Mouse (Mus musculus) limb, embryonic 14.5 days (tissue): ENCODE measurements around the gene Hist1h2bg. TPM values are rescaled to one million over a fixed set of nuclear protein-coding genes. Genes with fewer than 3 reads are reported as not detected.
A peak's percentile ranks its signal among the peaks of the same experiment; 100 is the strongest.
"Not testable (repeated sequence)": the region's sequence is repeated elsewhere in the genome, so short reads cannot be mapped to it uniquely, and the experiment has no call there.

Experiments used
- ATAC-seq: fragments of 200-750 bp; cut with Nextera tagmentation; 2 replicates; pipeline ENCODE4 v1.8.0; 2017; ENCODE audit warnings: low read depth, moderate number of reproducible peaks, moderate TSS enrichment; ENCODE audit not compliant: low FRiP score
- DNase-seq: peaks from one replicate; pipeline ENCODE4 v3.0.0-alpha.2; 2015; ENCODE audit warnings: low spot score
- H3K27ac ChIP-seq: fragments of 300-500 bp; sonication (generic); replicated peaks from 2 replicates; pipeline ENCODE4 v1.5.1; 2014; ENCODE audit warnings: low read depth, mild to moderate bottlenecking, low read length, moderate library complexity, mixed read lengths
- H3K27me3 ChIP-seq: fragments of 300-500 bp; sonication (generic); 2 replicates; pipeline ENCODE4 v1.6.1; 2014; ENCODE audit warnings: low read length, mixed read lengths; ENCODE audit not compliant: control insufficient read depth, insufficient read depth
- H3K36me3 ChIP-seq: fragments of 300-500 bp; sonication (generic); 2 replicates; pipeline ENCODE4 v1.6.1; 2014; ENCODE audit warnings: mild to moderate bottlenecking, low read length, moderate library complexity, mixed read lengths; ENCODE audit not compliant: control insufficient read depth, insufficient read depth
- H3K4me1 ChIP-seq: fragments of 300-500 bp; sonication (generic); 2 replicates; pipeline ENCODE4 v1.6.1; 2014; ENCODE audit warnings: antibody characterized with exemption, low read length, mixed read lengths; ENCODE audit not compliant: control insufficient read depth, insufficient read depth
- H3K4me2 ChIP-seq: fragments of 300-500 bp; sonication (generic); replicated peaks from 2 replicates; pipeline ENCODE4 v1.6.1; 2014; ENCODE audit warnings: low read depth, mild to moderate bottlenecking, low read length, moderate library complexity; ENCODE audit not compliant: severe bottlenecking
- H3K4me3 ChIP-seq: fragments of 300-500 bp; sonication (generic); replicated peaks from 2 replicates; pipeline ENCODE4 v1.5.1; 2014; ENCODE audit warnings: low read length
- H3K9ac ChIP-seq: fragments of 300-500 bp; sonication (generic); 2 replicates; pipeline ENCODE4 v1.6.1; 2014; ENCODE audit warnings: mild to moderate bottlenecking, low read depth, low read length, moderate library complexity; ENCODE audit not compliant: severe bottlenecking
- H3K9me3 ChIP-seq: fragments of 300-500 bp; sonication (generic); 2 replicates; pipeline ENCODE4 v1.6.1; 2016; ENCODE audit warnings: low read length; ENCODE audit not compliant: control insufficient read depth
- POLR2A ChIP-seq: fragments of 200-500 bp; IDR thresholded peaks from 2 replicates; pipeline ENCODE4 v1.8.0; 2012; ENCODE audit warnings: inconsistent platforms, mild to moderate bottlenecking, moderate library complexity, borderline replicate concordance; ENCODE audit not compliant: insufficient read depth, insufficient read length; ENCODE audit errors: extremely low read depth
- WGBS: fragments of 180-500 bp; shearing (Covaris S2); extraction: QIAGEN DNeasy Blood & Tissue Kit; methylation state at CpG from one replicate; pipeline ENCODE4 v1.1.7; 2014; 5-methylcytosine and 5-hydroxymethylcytosine counted together
- polyA plus RNA-seq, 2 experiments: library from polyadenylated mRNA; depleted of rRNA in 1 of 2; stranded (reverse) in 1 of 2; unstranded in 1 of 2; fragments of >200 nt; fragmentation: Nextera tagmentation in 1 of 2; extraction: Ambion mirVana in 1 of 2; gene quantifications; 2 replicates each; pipeline versions ENCODE4 v1.2.1 to v1.2.3; 2012 to 2014

Gene Hist1h2bg
- polyA plus RNA-seq, 2 experiments = 6.9 to 38.9 TPM

GRCm38 (mm10) chr13:23551146-23551834 lies 19.9 kb upstream of the Hist1h2bg start, which contains the start of gene Hist1h4f:
TSS of gene Hist1h4f (minus strand) at chr13:23551648.
- under 1% methylated on average over 26 of the region's 47 CpGs for WGBS
- ATAC-seq (peak; percentile 86), DNase-seq (peak; percentile 98)
- Histone ChIP-seq H3K9ac (peak within 1 kb of the TSS; percentile 48), H3K4me2 (peak within 1 kb of the TSS; percentile 46), H3K27ac (peak within 1 kb of the TSS; percentile 69), H3K4me1 (peaks cover 13% of the 10 kb centered on the region), H3K4me3 (peak within 1 kb of the TSS; percentile 36)
- not testable (repeated sequence) for H3K36me3 ChIP-seq, H3K27me3 ChIP-seq, H3K9me3 ChIP-seq
- peak; percentile 94; the same call in 1 of the 2 replicates for TF ChIP-seq POLR2A

- WGBS = 57% methylated on average over 8 of the region's 8 CpGs
- no peak for DNase-seq
Observed at GRCm38 (mm10) chr13:23551931-23552914, 19.0 kb upstream of the Hist1h2bg start.

GRCm38 (mm10) chr13:23552962-23553361 lies 18.2 kb upstream of the Hist1h2bg start, which contains the start of gene Hist1h1d:
TSS of gene Hist1h1d (plus strand) at chr13:23553262.
- TF ChIP-seq POLR2A = no peak
- H3K27ac ChIP-seq = peak within 1 kb of the TSS; percentile 97

More at GRCm38 (mm10) chr13:23551931-23552914, 19.0 kb upstream of the Hist1h2bg start:
- Histone ChIP-seq H3K4me3 (peak overlapping the region; percentile 36), H3K4me1 (peaks cover 15% of the 10 kb centered on the region), H3K36me3 (no peaks in the 10 kb centered on the region), H3K4me2 (peak overlapping the region; percentile 46; the same call in 1 of the 2 replicates), H3K27ac (peak overlapping the region; percentile 69), H3K9me3 (no peaks in the 10 kb centered on the region), H3K9ac (no peak overlapping the region), H3K27me3 (no peaks in the 10 kb centered on the region)
- no peak for TF ChIP-seq POLR2A
- no peak for ATAC-seq

GRCm38 (mm10) chr13:23554393-23554792 lies 16.8 kb upstream of the Hist1h2bg start:
- Histone ChIP-seq H3K9me3 (no peaks in the 10 kb centered on the region), H3K4me2 (peak overlapping the region; percentile 94), H3K27me3 (no peaks in the 10 kb centered on the region), H3K9ac (peak overlapping the region; percentile 73), H3K4me1 (peaks cover 15% of the 10 kb centered on the region), H3K27ac (peak overlapping the region; percentile 97), H3K4me3 (peak overlapping the region; percentile 51), H3K36me3 (no peaks in the 10 kb centered on the region)
- no peak for TF ChIP-seq POLR2A
- DNase-seq = no peak
- WGBS = 21% methylated on average over 9 of the region's 9 CpGs
- no peak for ATAC-seq

More at GRCm38 (mm10) chr13:23552962-23553361, 18.2 kb upstream of the Hist1h2bg start, which contains the start of gene Hist1h1d:
- H3K36me3 ChIP-seq = no peaks in the 10 kb centered on the region
- no peak for DNase-seq
- no peak for ATAC-seq
- H3K4me3 ChIP-seq = peak within 1 kb of the TSS; percentile 36
- H3K9ac ChIP-seq = no peak within 1 kb of the TSS
- H3K27me3 ChIP-seq = no peaks in the 10 kb centered on the region
- no peaks in the 10 kb centered on the region for H3K9me3 ChIP-seq
- peak within 1 kb of the TSS; percentile 46; the same call in 1 of the 2 replicates for H3K4me2 ChIP-seq
- H3K4me1 ChIP-seq = peaks cover 15% of the 10 kb centered on the region
